Mouse (Mus musculus): ENCODE results near the gene Lrcol1.

Gene Lrcol1

GRCm38 (mm10) chr5:110386371-110387330 lies 42.1 kb downstream of the Lrcol1 start:
- DNase-seq (ENCODE audit: low read depth in 1 of 2, low spot score in 2 of 2) = peak in 1 of 2 experiments; percentile 13

- DNase-seq (ENCODE audit: low read depth in 1 of 2, low spot score in 2 of 2) = no peak
These were observed 42.8 kb downstream of the Lrcol1 start for GRCm38 (mm10) chr5:110387332-110387731.

- no peak for DNase-seq (ENCODE audit: low read depth in 1 of 2, low spot score in 2 of 2)
These were observed 46.1 kb downstream of the Lrcol1 start for GRCm38 (mm10) chr5:110390631-110391030.

- no peak for DNase-seq (ENCODE audit: low read depth in 1 of 2, low spot score in 2 of 2)
These were observed 48.2 kb downstream of the Lrcol1 start for GRCm38 (mm10) chr5:110392727-110393126.

- no peak for DNase-seq (ENCODE audit: low read depth in 1 of 2, low spot score in 2 of 2)
These were observed 50.6 kb downstream of the Lrcol1 start for GRCm38 (mm10) chr5:110395006-110395661.

GRCm38 (mm10) chr5:110401101-110401500 lies 56.6 kb downstream of the Lrcol1 start:
- no peak for DNase-seq (ENCODE audit: low read depth in 1 of 2, low spot score in 2 of 2)

- DNase-seq (ENCODE audit: low read depth in 1 of 2, low spot score in 2 of 2) = no peak
These were observed 58.0 kb downstream of the Lrcol1 start for GRCm38 (mm10) chr5:110402557-110402956.

GRCm38 (mm10) chr5:110403931-110404330 lies 59.4 kb downstream of the Lrcol1 start:
- DNase-seq (ENCODE audit: low read depth in 1 of 2, low spot score in 2 of 2) = no peak
